Mouse (Mus musculus) myocyte (in vitro differentiated cells): ENCODE data around the gene Fastkd1. TPM values are rescaled to one million over a fixed set of nuclear protein-coding genes. Genes with fewer than 3 reads are reported as not detected.

Experiments used
- H3K27me3 ChIP-seq: one replicate; pipeline ENCODE4 v1.6.1; 2011; ENCODE audit not compliant: control insufficient read depth, insufficient read depth, insufficient read length
- H3K36me3 ChIP-seq: one replicate; pipeline ENCODE4 v1.6.1; 2011; ENCODE audit not compliant: control insufficient read depth, insufficient read depth
- H3K4me2 ChIP-seq: one replicate; pipeline ENCODE4 v1.6.1; 2011; ENCODE audit warnings: low read depth, control low read depth
- H3K4me3 ChIP-seq: one replicate; pipeline ENCODE4 v1.5.1; 2011; ENCODE audit warnings: mild to moderate bottlenecking, control low read depth, moderate library complexity
- H3K79me2 ChIP-seq: one replicate; pipeline ENCODE4 v1.6.1; 2011; ENCODE audit not compliant: control insufficient read depth, insufficient read depth
- H3ac ChIP-seq: one replicate; pipeline ENCODE4 v1.6.1; 2011; ENCODE audit not compliant: control insufficient read depth, insufficient read length
- CEBPB ChIP-seq: IDR thresholded peaks from 2 replicates; pipeline ENCODE4 v1.6.1; 2011; ENCODE audit warnings: mild to moderate bottlenecking, moderate library complexity; ENCODE audit not compliant: poor library complexity, insufficient read depth, severe bottlenecking
- E2F4 ChIP-seq: IDR thresholded peaks from one replicate; pipeline ENCODE4 v1.6.1; 2011; ENCODE audit warnings: mild to moderate bottlenecking, control low read depth, moderate library complexity; ENCODE audit not compliant: insufficient read depth
- MAX ChIP-seq: IDR thresholded peaks from one replicate; pipeline ENCODE4 v1.6.1; 2011; ENCODE audit warnings: low read depth, mild to moderate bottlenecking, control low read depth
- MYOD1 ChIP-seq, 3 experiments: IDR thresholded peaks; one replicate each; pipeline ENCODE4 v1.6.1; 2011; ENCODE audit warnings: control low read depth in 2 of 3, low read depth in 2 of 3, mild to moderate bottlenecking in 2 of 3, moderate library complexity in 1 of 3; ENCODE audit not compliant: insufficient read length in 2 of 3, control insufficient read depth in 1 of 3
- MYOG ChIP-seq, 3 experiments: IDR thresholded peaks; one replicate each; pipeline ENCODE4 v1.6.1; 2011; ENCODE audit warnings: control low read depth in 2 of 3, low read depth in 2 of 3, mild to moderate bottlenecking in 2 of 3; ENCODE audit not compliant: insufficient read length in 2 of 3, control insufficient read depth in 1 of 3, insufficient read depth in 1 of 3
- POLR2A ChIP-seq: IDR thresholded peaks from one replicate; pipeline ENCODE4 v1.6.1; 2011; ENCODE audit warnings: low read depth, mild to moderate bottlenecking, control low read depth, moderate library complexity; ENCODE audit not compliant: insufficient read length
- POLR2AphosphoS2 ChIP-seq: IDR thresholded peaks from one replicate; pipeline ENCODE4 v1.6.1; 2011; ENCODE audit warnings: low read depth, control low read depth; ENCODE audit not compliant: insufficient read length
- REST ChIP-seq: IDR thresholded peaks from one replicate; pipeline ENCODE4 v1.6.1; 2011; ENCODE audit warnings: mild to moderate bottlenecking, control low read depth, moderate library complexity; ENCODE audit not compliant: insufficient read depth, insufficient read length
- SRF ChIP-seq: IDR thresholded peaks from one replicate; pipeline ENCODE4 v1.6.1; 2011; ENCODE audit warnings: low read depth; ENCODE audit not compliant: control insufficient read depth, insufficient read length
- TCF12 ChIP-seq: IDR thresholded peaks from one replicate; pipeline ENCODE4 v1.6.1; 2011; ENCODE audit warnings: mild to moderate bottlenecking, control low read depth; ENCODE audit not compliant: poor library complexity, insufficient read depth, severe bottlenecking
- TCF3 ChIP-seq: IDR thresholded peaks from one replicate; pipeline ENCODE4 v1.6.1; 2011; ENCODE audit warnings: low read depth, control low read depth; ENCODE audit not compliant: insufficient read length
- USF1 ChIP-seq: IDR thresholded peaks from one replicate; pipeline ENCODE4 v1.6.1; 2011; ENCODE audit warnings: low read depth, mild to moderate bottlenecking, control low read depth, moderate library complexity
- polyA plus RNA-seq: library from polyadenylated mRNA; unstranded; fragments of >200 nt; fragmentation: generic; extraction: Trizol; gene quantifications from one replicate; pipeline ENCODE4 v1.2.1, GENCODE M21; 2012; ENCODE audit warnings: missing spikeins

Fastkd1 gene
- polyA plus RNA-seq, 1 experiment: 7.5 TPM

GRCm38 (mm10) chr2:69722273-69722649 lies 8.9 kb upstream of the Fastkd1 start, which contains the start of gene Ppig:
TSS of gene Ppig (plus strand) at chr2:69722545.
- Histone ChIP-seq H3K36me3 (no peaks in the 10 kb centered on the region), H3ac (peak within 1 kb of the TSS; percentile 95), H3K4me3 (peak within 1 kb of the TSS; percentile 95), H3K27me3 (no peaks in the 10 kb centered on the region), H3K4me2 (peak within 1 kb of the TSS; percentile 93), H3K79me2 (peaks cover 40% of the 10 kb centered on the region)
- TF ChIP-seq E2F4: no peak

GRCm38 (mm10) chr2:69719121-69719520 lies 5.8 kb upstream of the Fastkd1 start:
- Histone ChIP-seq H3K4me2 (peak overlapping the region; percentile 48), H3ac (no peak overlapping the region), H3K27me3 (no peaks in the 10 kb centered on the region), H3K4me3 (no peak overlapping the region), H3K79me2 (peaks cover 12% of the 10 kb centered on the region), H3K36me3 (no peaks in the 10 kb centered on the region)
- TF ChIP-seq TCF3 (no peak), E2F4 (no peak), MAX (no peak), MYOG (IDR thresholded peaks at IDR 0.05; ENCODE audit: control insufficient read depth in 1 of 3, insufficient read depth in 1 of 3, insufficient read length in 2 of 3, low read depth in 2 of 3) (no peak), SRF (no peak), USF1 (no peak), REST (no peak), CEBPB (no peak), POLR2AphosphoS2 (no peak)

DNA sequence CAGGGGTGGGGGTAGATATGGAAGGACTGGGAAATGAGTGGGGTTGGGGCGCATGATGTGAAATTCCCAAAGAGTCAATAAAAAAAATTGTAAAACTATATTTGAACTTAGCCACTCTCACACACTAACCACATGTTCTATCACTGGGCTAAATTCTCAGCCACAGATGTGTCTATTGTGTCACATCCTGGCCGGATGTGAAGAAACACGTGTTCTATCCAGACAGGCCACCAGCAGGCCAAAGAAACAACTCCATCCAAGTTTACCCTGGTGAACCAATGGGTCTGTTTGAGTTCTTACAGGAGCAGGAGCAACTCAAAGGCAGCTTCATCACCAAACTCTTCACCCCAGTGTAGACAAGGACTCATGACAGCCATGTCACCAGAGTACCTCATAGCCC lies 3.2 kb upstream of the Fastkd1 start:
- H3K4me2 ChIP-seq: no peak overlapping the region
- H3K79me2 ChIP-seq: no peaks in the 10 kb centered on the region
- H3K36me3 ChIP-seq: no peaks in the 10 kb centered on the region
- no peak overlapping the region for H3ac ChIP-seq
- no peak overlapping the region for H3K4me3 ChIP-seq
- TF ChIP-seq SRF: no peak
- no peak for TF ChIP-seq MAX
- peak; percentile 5 for TF ChIP-seq USF1
- H3K27me3 ChIP-seq: no peaks in the 10 kb centered on the region

GRCm38 (mm10) chr2:69714126-69714525 lies 810 bp upstream of the Fastkd1 start:
- H3K4me3 ChIP-seq: no peak overlapping the region
- H3K36me3 ChIP-seq: peaks cover 5% of the 10 kb centered on the region
- no peaks in the 10 kb centered on the region for H3K27me3 ChIP-seq
- TF ChIP-seq TCF3 (no peak), POLR2AphosphoS2 (no peak), SRF (no peak), POLR2A (no peak), USF1 (no peak), MYOG (IDR thresholded peaks at IDR 0.05; ENCODE audit: control insufficient read depth in 1 of 3, insufficient read depth in 1 of 3, insufficient read length in 2 of 3, low read depth in 2 of 3) (no peak), REST (no peak), E2F4 (no peak), TCF12 (no peak), CEBPB (no peak), MYOD1 (IDR thresholded peaks at IDR 0.05; ENCODE audit: control insufficient read depth in 1 of 3, insufficient read length in 2 of 3, low read depth in 2 of 3) (no peak), MAX (no peak)
- no peak overlapping the region for H3K4me2 ChIP-seq
- H3K79me2 ChIP-seq: no peaks in the 10 kb centered on the region
- H3ac ChIP-seq: no peak overlapping the region

- H3ac ChIP-seq: no peak overlapping the region
- TF ChIP-seq MYOG (IDR thresholded peaks at IDR 0.05; ENCODE audit: control insufficient read depth in 1 of 3, insufficient read depth in 1 of 3, insufficient read length in 2 of 3, low read depth in 2 of 3) (no peak), TCF12 (no peak), MYOD1 (IDR thresholded peaks at IDR 0.05; ENCODE audit: control insufficient read depth in 1 of 3, insufficient read length in 2 of 3, low read depth in 2 of 3) (no peak), TCF3 (no peak), REST (no peak), CEBPB (no peak), E2F4 (no peak), POLR2AphosphoS2 (no peak), USF1 (no peak), MAX (no peak), POLR2A (no peak), SRF (no peak)
- H3K27me3 ChIP-seq: no peaks in the 10 kb centered on the region
- peaks cover 5% of the 10 kb centered on the region for H3K36me3 ChIP-seq
- peak overlapping the region; percentile 95 for H3K4me2 ChIP-seq
- peak overlapping the region; percentile 60 for H3K4me3 ChIP-seq
- H3K79me2 ChIP-seq: no peaks in the 10 kb centered on the region
Observed at GRCm38 (mm10) chr2:69713626-69714014, 304 bp upstream of the Fastkd1 start.

DNA sequence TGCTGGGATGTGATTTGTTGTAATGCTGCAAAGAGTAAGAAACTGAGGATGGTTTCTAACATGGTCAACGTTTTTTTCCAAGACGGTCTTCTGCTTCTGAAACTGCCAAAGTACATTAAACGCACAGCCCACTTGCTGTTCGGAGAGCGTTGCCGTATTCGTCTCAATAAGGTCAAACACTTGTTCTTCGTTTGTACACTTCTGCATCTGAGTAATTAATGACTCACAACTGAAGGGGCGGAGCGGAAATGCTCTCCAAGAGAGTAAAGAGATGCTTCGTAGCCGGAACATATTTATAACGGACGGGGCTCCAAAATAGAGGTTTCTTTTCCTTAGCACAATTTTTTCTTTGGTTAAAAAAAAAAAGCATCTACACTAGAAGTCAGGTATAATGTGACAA lies 1.1 kb downstream of the Fastkd1 start:
- peak overlapping the region; percentile 95 for H3K4me2 ChIP-seq
- H3ac ChIP-seq: no peak overlapping the region
- H3K27me3 ChIP-seq: no peaks in the 10 kb centered on the region
- peaks cover 5% of the 10 kb centered on the region for H3K36me3 ChIP-seq
- H3K79me2 ChIP-seq: no peaks in the 10 kb centered on the region
- TF ChIP-seq MYOD1 (IDR thresholded peaks at IDR 0.05; ENCODE audit: control insufficient read depth in 1 of 3, insufficient read length in 2 of 3, low read depth in 2 of 3): no peak
- no peak for TF ChIP-seq TCF3
- peak overlapping the region; percentile 60 for H3K4me3 ChIP-seq
